Mouse (Mus musculus) small intestine, adult 2 months (tissue): ENCODE measurements around the gene H2-M9. TPM values are rescaled to one million over a fixed set of nuclear protein-coding genes. Genes with fewer than 3 reads are reported as not detected.

Experiments used
- H3K27ac ChIP-seq: fragments of 200-500 bp; 2 replicates; pipeline ENCODE4 v1.5.1; 2012; ENCODE audit warnings: low read depth, low read length, control low read depth, inconsistent platforms; ENCODE audit not compliant: insufficient read depth
- H3K27me3 ChIP-seq: fragments of 200-500 bp; 2 replicates; pipeline ENCODE4 v1.6.1; 2012; ENCODE audit warnings: mild to moderate bottlenecking, moderate library complexity, low read length, inconsistent platforms; ENCODE audit not compliant: control insufficient read depth, insufficient read depth
- H3K36me3 ChIP-seq: fragments of 200-500 bp; 2 replicates; pipeline ENCODE4 v1.6.1; 2012; ENCODE audit warnings: mild to moderate bottlenecking, low read length, control low read depth, inconsistent platforms; ENCODE audit not compliant: control insufficient read depth, insufficient read depth
- H3K4me1 ChIP-seq: fragments of 200-500 bp; 2 replicates; pipeline ENCODE4 v1.6.1; 2012; ENCODE audit warnings: low read length, inconsistent platforms, mixed read lengths; ENCODE audit not compliant: control insufficient read depth, insufficient read depth, insufficient read length
- H3K4me3 ChIP-seq: fragments of 200-500 bp; 2 replicates; pipeline ENCODE4 v1.5.1; 2012; ENCODE audit warnings: low read depth, mild to moderate bottlenecking, control low read depth, inconsistent platforms, low read length, moderate library complexity
- CTCF ChIP-seq: fragments of 200-500 bp; IDR thresholded peaks from 2 replicates; pipeline ENCODE4 v1.5.1; 2012; ENCODE audit warnings: low read depth, mild to moderate bottlenecking, control low read depth, inconsistent platforms, low read length, moderate library complexity, mixed read lengths; ENCODE audit not compliant: insufficient replicate concordance, insufficient read length; ENCODE audit errors: extremely low read depth
- POLR2A ChIP-seq: fragments of 200-500 bp; IDR thresholded peaks from 2 replicates; pipeline ENCODE4 v1.6.1; 2012; ENCODE audit warnings: low read depth, mild to moderate bottlenecking, control low read depth, inconsistent platforms, low read length, moderate library complexity
- WGBS: fragments of 180-500 bp; shearing (Covaris S2); methylation state at CpG from one replicate; pipeline ENCODE4 v1.1.7; 2018; 5-methylcytosine and 5-hydroxymethylcytosine counted together
- polyA plus RNA-seq: library from polyadenylated mRNA; depleted of rRNA; stranded (reverse); fragments of >200 nt; gene quantifications from 2 replicates; pipeline ENCODE4 v1.2.3, GENCODE M21; 2012; rRNA removed

Gene H2-M9
- polyA plus RNA-seq: 0.11 and 0.14 TPM in 2 replicates

GRCm38 (mm10) chr17:36642566-36642965 is at the start of gene H2-M9:
Gene H2-M9 (minus strand): TSS chr17:36642666.
- TF ChIP-seq POLR2A (no peak), CTCF (no peak)
- H3K27ac ChIP-seq: no peak within 1 kb of the TSS
- no peak within 1 kb of the TSS for H3K4me3 ChIP-seq
- H3K4me1 ChIP-seq: no peaks in the 10 kb centered on the region
- no peaks in the 10 kb centered on the region for H3K27me3 ChIP-seq
- 87% methylated on average over 3 of the region's 3 CpGs for WGBS
- no peaks in the 10 kb centered on the region for H3K36me3 ChIP-seq

GRCm38 (mm10) chr17:36672119-36672518 is 29.7 kb upstream of the H2-M9 start, which contains the start of gene H2-M1:
Gene H2-M1 (minus strand): TSS chr17:36672219.
- no peaks in the 10 kb centered on the region for H3K4me1 ChIP-seq
- TF ChIP-seq CTCF: no peak
- no peak for TF ChIP-seq POLR2A
- 64% methylated on average over 3 of the region's 3 CpGs for WGBS

More at GRCm38 (mm10) chr17:36672119-36672518, 29.7 kb upstream of the H2-M9 start, which contains the start of gene H2-M1:
- Histone ChIP-seq H3K36me3 (no peaks in the 10 kb centered on the region), H3K27ac (no peak within 1 kb of the TSS), H3K27me3 (no peaks in the 10 kb centered on the region), H3K4me3 (no peak within 1 kb of the TSS)

Other genes starting within 250 kb of the H2-M9 start
- gene H2-M10.4, start 180.3 kb downstream of the H2-M9 start, polyA plus RNA-seq: not detected in 2 replicates
- gene H2-M11, start 95.6 kb downstream of the H2-M9 start, polyA plus RNA-seq: not detected in 2 replicates
- gene H2-M1, start 29.6 kb upstream of the H2-M9 start, polyA plus RNA-seq: not detected in 2 replicates
- not detected in 2 replicates for gene H2-M10.5, start 130.2 kb upstream of the H2-M9 start, polyA plus RNA-seq
- gene H2-M10.6, start 169.5 kb upstream of the H2-M9 start, polyA plus RNA-seq: not detected in 2 replicates
- gene Trim26, start 194.5 kb upstream of the H2-M9 start, polyA plus RNA-seq: 15.5 and 37.3 TPM in 2 replicates
- gene Trim15, start 224.5 kb upstream of the H2-M9 start, polyA plus RNA-seq: 25.0 and 39.3 TPM in 2 replicates
- gene Trim10, start 226.9 kb upstream of the H2-M9 start, polyA plus RNA-seq: 0.09 TPM in 1 of 2 replicates, not detected in the other
- 23.2 and 42.3 TPM in 2 replicates for gene Trim40, start 247.5 kb upstream of the H2-M9 start, polyA plus RNA-seq